Mouse (Mus musculus): Measurements from ENCODE around the gene Gm3755.
"Not testable (repeated sequence)": the region's sequence is repeated elsewhere in the genome, so short reads cannot be mapped to it uniquely, and the experiment has no call there.

DNA sequence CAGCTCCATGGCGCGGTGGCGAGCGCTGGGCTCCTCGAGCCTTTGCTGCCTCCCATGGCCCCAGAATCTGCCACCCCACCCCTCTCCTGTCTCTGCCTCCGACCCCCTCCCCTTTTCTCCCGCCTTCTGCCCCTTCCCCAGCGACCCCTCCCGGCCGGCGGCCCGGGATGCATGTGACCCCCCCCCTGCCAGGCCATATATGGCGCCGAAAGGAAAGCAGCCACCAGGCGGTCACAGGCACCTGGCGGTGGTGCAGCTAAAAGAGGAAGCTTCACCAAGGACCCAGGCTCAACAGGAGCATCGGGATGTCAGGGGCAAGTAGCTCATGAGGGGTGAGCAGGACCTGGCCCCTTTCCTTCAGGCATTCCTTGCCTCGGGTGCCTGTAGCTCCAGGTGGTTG lies 38.0 kb upstream of the Gm3755 start:
- not testable (repeated sequence) for TF ChIP-seq POLR2A (IDR thresholded peaks at IDR 0.05; ENCODE audit: borderline replicate concordance, control insufficient read depth, low read depth, low read length); CTCF (IDR thresholded peaks at IDR 0.05; ENCODE audit: control insufficient read depth, insufficient read depth, low read length)

Measured in bone marrow, adult 2 months (tissue).